Mouse (Mus musculus) ovary, postnatal 14 days (tissue): ENCODE results near the gene Apol7b.
"Not testable (repeated sequence)": the region's sequence is repeated elsewhere in the genome, so short reads cannot be mapped to it uniquely, and the experiment has no call there.

ENCODE experiments used
- DNase-seq: peaks from one replicate; pipeline ENCODE4 v3.0.0; 2022; ENCODE audit warnings: low spot score

Gene Apol7b

DNA sequence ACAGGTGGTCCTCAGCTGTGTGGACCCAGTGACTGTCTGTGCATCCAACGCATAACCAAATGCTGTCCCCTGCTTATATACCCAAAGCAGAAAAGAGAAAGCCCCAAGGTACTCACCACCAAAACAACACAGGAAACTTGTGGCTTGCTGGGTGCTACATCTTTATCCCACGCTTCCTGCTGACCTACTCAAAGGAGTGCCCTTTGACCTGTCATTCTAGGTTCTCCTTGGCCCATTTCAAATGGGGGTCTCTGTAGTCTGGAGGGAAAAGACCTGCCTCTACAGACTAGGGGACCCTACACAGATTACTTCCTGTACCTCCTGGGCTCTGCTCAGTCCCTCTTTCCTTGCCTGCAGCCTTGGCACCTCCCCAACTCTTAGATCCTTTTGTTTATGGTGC, at the start of gene Apol7b:
TSS of gene Apol7b (minus strand) at position 101 of the 400 bp plus-strand sequence.
- not testable (repeated sequence) for DNase-seq

DNA sequence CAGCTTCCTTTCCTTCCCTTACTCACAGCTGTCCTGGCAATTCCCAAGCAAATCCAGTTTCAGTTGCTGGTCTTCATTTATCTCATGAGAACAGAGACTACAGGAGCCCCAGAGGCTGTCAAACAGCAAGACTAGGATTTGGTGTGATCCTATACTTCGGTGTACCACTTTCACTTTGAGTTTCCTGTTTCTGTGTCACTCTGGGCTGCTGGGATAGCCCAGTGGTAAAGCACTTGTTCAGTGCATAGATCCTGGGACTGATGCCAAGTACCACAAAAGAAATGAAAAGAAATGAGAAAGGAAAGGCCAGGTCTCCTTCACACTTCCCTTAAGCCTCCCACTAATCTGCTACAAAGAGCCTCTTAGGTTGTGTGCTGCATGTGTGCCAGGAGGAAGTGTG, 47.4 kb upstream of the Apol7b start:
- DNase-seq, result not testable (repeated sequence)

DNA sequence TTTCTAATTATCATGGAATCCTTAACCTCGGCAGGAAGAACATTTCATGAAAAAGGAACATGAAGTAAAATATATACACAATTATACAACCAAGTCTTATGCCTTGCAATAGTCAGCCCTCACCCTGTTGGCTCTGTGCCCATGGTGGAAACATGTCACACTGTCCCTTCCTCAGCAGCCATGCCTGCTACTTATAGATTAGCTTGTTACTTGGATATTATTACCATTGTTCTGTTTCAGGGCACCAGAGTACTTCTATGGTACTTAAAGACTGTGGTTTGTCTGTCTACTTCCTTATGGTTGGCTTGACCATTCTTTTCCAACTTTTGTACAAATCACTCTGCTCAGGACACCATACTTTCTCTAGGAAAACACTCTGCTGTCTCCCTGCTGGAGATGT, 45.9 kb upstream of the Apol7b start:
- not testable (repeated sequence) for DNase-seq

DNA sequence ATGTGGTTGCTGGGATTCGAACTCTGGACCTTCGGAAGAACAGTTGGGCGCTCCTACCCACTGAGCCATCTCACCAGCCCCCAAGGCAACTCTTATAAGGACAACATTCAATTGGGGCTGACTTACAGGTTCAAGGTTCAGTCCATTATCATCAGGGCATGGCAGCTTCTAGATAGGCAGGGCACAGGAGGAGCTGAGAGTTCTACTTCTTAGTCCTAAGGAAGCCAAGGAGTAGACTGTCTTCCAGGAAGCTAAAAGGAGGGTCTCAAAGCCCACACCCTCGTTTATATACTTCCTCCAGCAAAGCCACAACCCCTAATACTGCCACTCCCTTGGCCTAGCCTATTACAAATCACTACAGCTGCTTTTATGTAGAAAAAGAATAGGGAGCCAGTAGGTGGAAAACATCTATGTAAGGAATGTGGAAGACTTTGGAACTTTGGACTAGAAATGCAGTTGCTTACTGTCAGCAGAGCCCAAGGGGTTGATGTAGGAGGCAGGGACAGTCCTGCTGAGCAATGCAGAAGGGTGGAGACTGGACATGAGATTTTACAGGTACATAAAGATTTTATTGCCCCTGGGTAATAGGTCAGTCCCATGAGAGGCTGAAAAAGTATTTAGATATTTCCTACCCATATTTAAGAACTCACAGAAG, 35.0 kb upstream of the Apol7b start:
- DNase-seq, result no peak

DNA sequence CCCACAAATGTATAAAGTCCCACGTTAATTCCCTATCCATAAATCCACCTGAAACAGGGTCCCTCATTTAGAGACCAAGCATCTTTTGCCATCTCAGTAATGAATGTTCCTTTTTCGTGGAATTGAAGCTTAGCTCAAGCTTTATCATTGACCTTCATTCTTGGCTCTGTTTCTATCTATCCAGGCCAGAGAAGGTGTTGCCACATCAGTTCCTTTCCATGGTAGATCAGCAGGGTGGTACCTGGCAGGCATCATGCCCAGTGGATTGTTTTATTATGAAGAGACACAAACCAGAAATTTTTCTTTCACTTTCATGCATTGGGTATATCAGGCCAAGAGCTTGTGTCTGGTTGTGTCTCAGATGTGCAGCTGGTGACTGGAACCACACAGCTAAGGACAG, 29.4 kb upstream of the Apol7b start, which contains the start of gene Apol10a:
TSS of gene Apol10a (plus strand) at position 355 of the 400 bp plus-strand sequence.
- not testable (repeated sequence) for DNase-seq

DNA sequence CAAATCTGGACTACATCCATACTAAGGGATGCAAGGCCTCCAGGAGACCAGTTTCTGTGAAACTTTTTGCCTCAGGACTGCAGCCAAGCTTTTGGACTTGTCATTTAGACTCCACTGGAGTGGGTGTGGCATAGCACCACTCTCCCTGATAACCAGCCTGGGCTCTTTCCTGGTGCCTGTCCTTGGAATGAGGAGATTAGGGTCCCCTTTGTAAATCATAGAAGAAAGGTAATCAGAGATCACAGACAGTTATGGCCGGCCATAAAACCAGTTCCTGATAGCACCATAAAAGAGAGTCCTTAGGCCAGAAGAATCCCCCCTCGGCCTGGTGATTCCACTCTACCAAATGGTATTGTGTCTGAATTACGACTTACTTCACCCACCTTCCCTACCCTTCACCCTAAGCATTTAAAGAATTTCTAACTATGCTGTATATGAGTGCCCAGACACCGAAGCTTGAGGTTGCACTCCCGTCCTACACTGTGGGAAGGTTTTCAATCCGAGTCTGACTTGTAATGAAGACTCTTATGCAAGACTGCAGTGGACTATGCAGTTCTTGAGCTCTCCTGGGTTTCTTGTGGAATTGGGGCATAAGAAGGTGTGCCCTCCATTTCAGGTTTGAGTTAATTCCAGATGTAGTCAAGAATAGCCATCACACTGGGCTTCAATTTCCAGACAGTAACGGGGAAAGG, 27.6 kb upstream of the Apol7b start:
- not testable (repeated sequence) for DNase-seq

DNA sequence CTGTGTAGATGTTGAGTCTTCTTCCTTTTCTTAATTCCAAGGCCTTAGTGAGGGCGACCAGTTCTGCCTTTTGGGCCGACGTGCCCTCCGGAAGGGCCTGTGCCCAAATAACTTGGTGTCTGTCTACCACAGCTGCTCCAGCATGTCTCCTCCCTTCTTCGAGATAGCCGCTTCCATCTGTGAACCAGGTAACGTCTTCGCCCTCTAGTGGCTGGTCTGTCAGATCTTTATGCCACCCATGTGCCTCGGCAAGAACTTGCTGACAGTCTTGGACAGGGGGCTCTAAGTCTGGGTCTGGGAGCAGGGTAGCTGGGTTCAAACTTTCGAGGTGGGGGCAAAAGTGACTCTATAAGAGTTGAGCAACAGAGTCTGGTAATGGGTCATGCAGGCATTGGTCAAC, 2.6 kb upstream of the Apol7b start:
- not testable (repeated sequence) for DNase-seq

DNA sequence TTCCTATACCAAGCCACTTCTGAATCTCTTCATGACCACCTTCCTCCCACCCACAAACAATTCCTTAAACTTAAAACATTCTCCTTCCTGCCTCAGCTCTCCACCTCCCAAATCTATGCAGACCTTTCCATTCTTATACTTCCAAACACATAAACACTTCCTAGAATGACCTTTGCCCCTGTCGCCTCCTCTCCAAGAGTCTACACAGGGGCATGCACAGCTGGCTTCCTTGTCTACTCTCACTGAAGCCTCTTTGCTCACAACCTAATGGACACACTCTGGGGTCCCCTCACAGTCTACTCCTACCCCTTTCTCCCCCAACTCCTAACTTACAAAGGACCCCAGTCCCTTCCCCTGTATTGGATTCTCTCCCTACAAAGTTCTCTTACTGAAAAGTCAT, 1.6 kb downstream of the Apol7b start:
- DNase-seq, result not testable (repeated sequence)

DNA sequence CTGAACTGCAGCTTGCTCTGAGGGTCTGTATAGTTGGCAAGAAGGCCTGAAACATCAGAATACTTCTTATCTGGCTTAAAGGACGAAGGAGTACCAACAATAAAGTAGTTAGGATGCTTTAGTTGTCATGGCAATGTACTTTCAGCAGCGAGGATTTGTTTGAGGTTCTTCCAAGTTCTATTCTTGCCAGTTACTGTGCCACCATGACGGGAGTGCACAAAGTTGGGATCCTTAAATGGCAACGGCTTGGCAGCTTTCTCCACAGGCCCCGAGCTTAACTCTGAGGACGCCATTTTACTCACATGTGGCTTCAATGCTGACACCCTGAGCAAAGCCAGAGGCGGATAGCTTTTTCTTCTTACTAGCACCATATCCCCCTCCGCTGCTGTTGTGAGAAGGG, 2.5 kb downstream of the Apol7b start:
- not testable (repeated sequence) for DNase-seq

DNA sequence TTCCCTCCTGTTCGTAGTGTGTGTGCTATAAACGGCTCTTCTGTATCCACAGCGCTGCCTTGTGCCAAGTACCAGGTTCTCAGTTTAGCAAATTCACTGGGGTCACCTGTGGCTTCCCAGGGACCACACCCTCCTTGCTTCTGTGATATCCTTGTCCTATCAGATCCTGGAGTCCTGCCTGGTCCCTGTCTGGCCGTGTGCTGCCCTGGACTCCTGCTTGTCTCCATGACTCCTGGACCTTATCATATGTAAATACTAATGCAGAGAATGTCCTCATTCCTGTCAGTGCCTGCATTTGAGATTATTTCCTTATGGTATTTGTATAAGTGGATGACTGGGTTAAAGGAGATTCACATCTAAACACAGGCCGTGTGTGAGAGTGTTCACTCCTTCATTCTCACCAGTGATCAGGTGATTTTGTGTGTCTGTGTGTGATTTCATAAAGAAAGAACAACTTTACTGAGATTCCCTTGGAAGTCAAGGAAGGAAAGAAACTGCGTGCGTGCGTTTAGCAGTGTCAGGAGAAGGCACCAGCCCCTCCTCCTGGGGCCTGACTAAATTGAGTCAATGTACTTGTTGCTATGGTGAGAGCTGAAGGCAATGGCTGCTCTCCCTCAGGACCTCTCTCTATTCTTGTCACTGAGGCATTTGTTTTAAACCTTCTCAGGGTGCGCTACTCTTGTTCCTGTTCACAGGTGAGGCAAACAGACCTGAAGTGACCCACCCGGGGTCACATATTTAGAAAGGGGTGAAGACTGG, 18.4 kb downstream of the Apol7b start:
- DNase-seq, result not testable (repeated sequence)

DNA sequence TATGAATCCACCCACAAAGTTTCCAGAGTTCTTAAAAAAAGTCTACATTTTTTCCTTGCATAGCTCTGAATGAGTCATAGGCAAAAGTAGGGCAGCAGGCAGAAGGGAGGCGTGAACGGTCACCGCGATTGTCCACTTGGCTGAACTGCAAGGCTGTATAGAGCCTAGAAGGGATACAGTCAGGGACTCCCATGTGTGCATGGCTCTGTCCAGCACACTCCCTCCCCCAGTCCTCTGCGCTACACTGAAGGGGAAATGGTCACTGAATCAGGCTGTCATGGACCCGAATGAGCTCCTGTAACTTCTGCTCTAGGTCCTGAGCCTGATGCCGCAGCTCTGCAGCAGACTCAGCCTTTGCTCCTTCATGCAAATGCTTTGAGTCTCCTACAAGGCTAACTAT, 24.4 kb downstream of the Apol7b start:
- DNase-seq, result not testable (repeated sequence)

DNA sequence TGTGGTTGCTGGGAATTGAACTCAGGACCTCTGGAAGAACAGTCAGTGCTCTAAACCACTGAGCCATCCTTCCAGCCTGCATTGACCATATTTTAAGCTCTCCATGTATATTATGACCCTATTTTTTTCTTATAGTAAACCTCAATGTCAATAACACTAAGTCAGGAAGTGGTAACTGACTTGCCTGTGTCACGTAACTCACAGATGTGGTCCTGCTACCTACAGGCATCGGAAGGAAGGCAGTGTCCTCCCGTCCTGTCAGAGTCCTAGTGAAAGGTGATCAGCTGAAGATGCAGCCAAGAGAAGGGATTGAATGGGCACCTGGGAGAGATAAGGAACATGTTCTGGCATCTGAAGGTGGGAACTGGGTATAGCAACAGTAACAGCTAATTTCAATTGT, 27.6 kb downstream of the Apol7b start:
- not testable (repeated sequence) for DNase-seq

DNA sequence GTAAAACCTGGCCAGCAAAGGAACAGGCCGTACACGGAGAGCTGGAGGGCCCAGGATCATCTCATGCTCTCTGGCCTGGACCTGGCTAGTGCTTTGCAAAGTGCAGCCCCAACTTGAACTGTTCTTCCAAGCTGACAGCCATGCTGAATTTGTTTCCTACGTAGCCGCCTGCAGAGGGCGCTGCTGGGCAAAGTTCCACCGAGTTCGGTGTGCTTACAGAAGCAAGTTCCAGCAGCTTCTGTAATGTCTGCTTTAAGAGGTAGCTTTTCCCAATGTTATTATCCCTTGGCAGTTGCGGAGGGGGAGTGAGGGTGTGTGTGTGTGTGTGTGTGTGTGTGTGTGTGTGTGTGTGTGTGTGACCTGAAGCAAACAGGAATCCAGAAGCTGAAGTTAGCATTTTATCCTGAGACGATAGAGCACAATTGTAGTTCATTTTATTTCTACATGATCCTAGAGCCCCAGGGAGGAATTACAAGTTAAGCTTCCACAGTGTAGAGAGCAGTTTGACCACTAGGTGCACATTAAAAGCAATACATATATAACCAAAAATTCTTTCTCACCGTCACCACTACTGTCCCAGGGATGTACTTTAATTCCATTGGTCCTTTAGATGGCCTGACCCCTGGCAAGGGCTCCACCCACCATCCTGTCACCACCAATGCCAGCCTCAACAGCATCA, 30.5 kb downstream of the Apol7b start:
- not testable (repeated sequence) for DNase-seq

DNA sequence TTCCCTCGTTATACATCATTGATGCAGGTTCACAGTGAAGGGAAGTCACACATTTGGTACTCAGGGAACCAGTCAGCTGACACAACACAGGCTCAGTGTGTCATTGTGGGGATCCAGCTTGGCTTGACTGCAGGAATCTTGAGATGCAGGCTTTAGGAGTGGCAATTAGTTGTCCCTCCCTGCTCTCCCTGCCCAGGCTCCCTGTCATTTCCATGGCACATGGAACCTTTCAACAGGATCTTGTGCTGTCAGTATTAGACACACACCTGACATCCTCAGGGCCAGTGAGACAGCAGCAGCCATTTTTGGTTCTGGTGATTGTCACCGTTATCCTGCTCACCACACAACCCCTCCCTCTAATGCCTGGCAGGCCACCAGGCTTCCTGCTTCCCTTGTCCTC, 31.6 kb downstream of the Apol7b start:
- not testable (repeated sequence) for DNase-seq

DNA sequence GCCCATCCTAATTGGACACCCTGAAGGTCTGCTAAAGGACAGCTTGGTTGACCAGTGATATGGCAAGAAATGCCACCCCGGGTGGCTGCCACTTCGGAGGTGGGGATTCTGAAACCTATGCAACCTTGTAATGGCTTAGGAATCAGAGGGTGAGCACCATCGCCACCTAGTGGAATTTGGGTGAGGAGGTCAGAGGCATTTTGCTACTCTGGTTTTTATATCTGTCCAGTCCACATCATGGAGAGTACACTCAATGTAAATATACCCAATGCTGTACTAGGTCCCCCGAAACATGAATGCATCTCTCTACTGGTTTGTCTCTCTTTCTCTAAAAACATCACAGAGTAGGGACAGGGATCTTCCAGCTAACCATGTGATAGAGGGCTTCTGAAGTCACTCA, 34.6 kb downstream of the Apol7b start:
- not testable (repeated sequence) for DNase-seq

DNA sequence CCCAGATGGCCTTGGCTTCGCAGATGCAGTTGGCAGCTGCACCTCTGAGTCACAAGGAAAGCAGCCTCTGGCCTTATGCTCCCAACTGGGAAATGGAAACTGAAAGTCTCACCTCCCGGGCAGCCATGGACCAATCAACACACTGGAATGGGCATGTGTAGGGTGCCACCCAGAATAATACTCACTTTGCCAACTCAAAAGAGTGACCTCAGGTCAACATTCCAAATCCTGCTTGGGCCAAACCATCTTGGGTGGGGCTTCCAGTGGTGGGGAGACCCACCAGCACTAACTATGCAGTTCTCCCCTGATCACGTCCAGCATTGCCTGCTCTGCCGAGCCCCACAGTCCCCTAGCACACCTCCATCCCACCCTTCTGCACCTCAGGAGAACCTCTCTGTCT, 36.3 kb downstream of the Apol7b start, which contains the start of gene Apol9a:
TSS of gene Apol9a (minus strand) at position 101 of the 400 bp plus-strand sequence.
- DNase-seq, result not testable (repeated sequence)

DNA sequence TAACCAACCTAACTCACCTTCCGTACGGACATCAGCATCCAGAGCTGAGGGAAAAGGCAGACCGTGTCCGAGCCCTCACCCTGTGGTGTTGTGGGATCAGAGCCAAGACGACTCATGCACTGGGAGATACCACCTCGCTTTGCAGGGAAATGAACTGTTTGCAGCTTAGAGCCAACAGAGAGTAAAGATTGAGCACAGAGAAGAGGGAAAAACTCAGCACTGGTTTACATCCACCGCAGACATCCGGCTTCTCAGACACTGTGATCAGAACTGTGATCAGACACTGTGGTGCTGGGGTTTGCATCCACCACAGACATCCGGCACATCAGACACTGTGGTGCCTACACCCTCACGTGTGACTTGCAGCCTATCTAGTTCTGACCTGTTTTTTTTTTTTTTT, 40.9 kb downstream of the Apol7b start:
- DNase-seq, result not testable (repeated sequence)

DNA sequence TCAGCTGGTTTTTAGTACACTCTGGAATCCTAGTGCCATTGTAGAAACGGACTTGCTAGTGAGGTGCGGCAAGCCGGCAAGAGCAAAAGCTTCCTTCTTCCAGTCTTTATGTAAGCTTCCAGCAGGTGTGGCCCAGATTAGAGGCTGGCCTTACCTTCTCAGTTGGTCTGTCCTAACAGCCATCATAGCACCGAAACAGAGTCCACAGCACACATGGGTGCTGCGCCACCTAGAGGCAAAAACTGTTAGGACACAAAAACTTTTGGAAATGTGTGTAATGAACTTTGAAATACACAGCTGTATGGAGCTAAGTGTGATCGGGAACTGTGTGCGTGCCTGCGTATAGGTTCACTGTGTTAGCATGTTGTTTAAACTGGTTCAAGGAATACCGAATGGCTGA, 48.3 kb downstream of the Apol7b start, which contains the start of gene Apol7a:
TSS of gene Apol7a (minus strand) at position 84 of the 400 bp plus-strand sequence.
- not testable (repeated sequence) for DNase-seq

DNA sequence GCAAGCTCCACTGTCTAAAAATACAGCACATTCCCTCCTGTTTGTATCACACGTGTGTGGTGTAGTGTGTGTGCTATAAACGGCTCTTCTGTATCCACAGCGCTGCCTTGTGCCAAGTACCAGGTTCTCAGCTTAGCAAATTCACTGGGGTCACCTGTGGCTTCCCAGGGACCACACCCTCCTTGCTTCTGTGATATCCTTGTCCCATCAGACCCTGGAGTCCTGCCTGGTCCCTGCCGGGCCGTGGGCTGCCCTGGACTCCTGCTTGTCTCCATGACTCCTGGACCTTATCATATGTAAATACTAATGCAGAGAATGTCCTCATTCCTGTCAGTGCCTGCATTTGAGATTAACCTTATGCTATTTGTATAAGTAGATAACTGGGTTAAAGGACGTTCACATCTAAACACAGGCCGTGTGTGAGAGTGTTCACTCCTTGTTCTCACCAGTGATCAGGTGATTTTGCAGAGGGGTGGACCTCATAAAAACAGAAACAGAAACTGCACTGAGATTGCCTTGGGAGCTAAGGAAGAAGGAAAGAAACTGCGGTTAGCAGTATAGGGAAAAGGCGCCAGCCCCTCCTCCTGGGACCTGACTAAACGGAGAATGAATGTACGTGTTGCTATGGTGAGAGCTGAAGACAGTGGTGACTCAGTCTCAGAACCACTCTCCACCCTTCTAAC, 49.7 kb downstream of the Apol7b start:
- DNase-seq, result not testable (repeated sequence)

DNA sequence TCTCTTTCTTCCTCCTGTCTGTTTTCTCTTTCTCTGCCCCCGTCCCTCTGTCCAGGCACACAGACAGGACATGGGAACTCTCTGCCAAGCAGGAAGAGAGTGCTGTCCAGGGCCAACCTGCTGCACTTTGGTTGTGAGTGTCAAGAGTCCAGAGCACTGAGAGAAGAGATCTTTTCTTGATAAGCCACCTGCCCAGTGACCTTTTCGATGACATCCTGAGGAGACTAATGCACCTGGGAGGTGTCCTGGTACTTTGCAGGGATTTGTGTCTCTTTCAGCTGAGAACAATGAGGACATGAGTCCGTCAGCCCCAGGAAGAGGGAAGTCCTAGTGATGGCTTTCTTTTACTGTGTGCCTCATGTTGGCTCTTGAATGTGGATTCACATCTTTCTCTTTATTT, 53.5 kb downstream of the Apol7b start:
- not testable (repeated sequence) for DNase-seq

DNA sequence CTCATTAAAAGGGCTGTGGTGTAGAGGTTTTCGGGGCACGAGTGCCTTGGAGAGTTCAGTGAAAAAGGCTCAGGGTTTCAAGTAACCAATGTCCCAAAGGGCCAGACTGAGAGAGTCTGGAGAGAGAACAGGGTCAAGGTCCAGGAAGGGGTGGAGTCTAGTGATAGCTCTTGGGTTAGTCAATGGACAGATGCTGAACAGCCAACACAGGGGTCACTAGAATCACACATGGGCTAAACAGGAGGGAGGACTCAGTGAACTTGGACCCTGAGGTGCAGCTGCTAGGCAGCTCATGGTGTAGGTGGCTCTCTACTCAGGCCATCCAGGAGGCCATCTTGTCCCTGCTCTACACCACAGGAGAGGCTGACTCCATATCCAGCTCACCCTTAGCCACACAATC, 59.8 kb downstream of the Apol7b start:
- DNase-seq, result no peak
